ENCODE assay signal across 9 mouse cellular contexts in genomic region chr5:143932831-143933230, GRCm38 (mm10). TPM values are rescaled to one million over a fixed set of nuclear protein-coding genes. Genes with fewer than 3 reads are reported as not detected.
DNase-seq lines count a peak whose midpoint lies in the region; ATAC-seq and TF ChIP-seq lines count a peak whose summit lies in the region.
"Had no signal": no experiment of that assay in that cellular context is flagged by ENCODE, and none has a peak within 500 bp of the region (broad histone marks: within the 10 kb centered on the region; RNA-seq: fewer than 3 reads in every experiment).

Rsph10b (plus strand) TSS chr5:143933035.

- no peak for TF ChIP-seq POLR2A in brain, embryonic 14.5 days (IDR thresholded peaks at IDR 0.05; ENCODE audit: borderline replicate concordance, extremely low read depth, insufficient read depth, insufficient read length, poor library complexity, severe bottlenecking)

- ATAC-seq in kidney, embryonic 15.5 days (replicated peaks; ENCODE audit: low FRiP score) = no peak
- no peak for ATAC-seq in hindbrain, embryonic 16.5 days
- ATAC-seq in midbrain, postnatal 0 days (ENCODE audit: low FRiP score) = no peak
- no peak for ATAC-seq in megakaryocyte progenitor cell, adult 5-6 weeks (replicated peaks; ENCODE audit: poor library complexity)

- H3K4me2 ChIP-seq in kidney, embryonic 15.5 days = peak within 1 kb of the TSS; percentile 40
- no peak within 1 kb of the TSS for H3K4me2 ChIP-seq in hindbrain, embryonic 16.5 days (ENCODE audit: low read length)
- peak within 1 kb of the TSS; percentile 15; the same call in 1 of the 2 replicates for H3K4me2 ChIP-seq in midbrain, postnatal 0 days (ENCODE audit: low read depth, low read length, poor library complexity, severe bottlenecking)
- H3K4me2 ChIP-seq: embryonic facial prominence, embryonic 12.5 days had no signal

- H3K27ac ChIP-seq in kidney, embryonic 15.5 days = no peak within 1 kb of the TSS
- no peak within 1 kb of the TSS for H3K27ac ChIP-seq in hindbrain, embryonic 16.5 days (ENCODE audit: low read depth, low read length)
- no peak within 1 kb of the TSS for H3K27ac ChIP-seq in midbrain, postnatal 0 days (ENCODE audit: low read depth, low read length)
- H3K27ac ChIP-seq: embryonic facial prominence, embryonic 12.5 days had no signal

- TF ChIP-seq CTCF in brain, embryonic 14.5 days (IDR thresholded peaks at IDR 0.05; ENCODE audit: borderline replicate concordance, extremely low read depth, insufficient read depth, insufficient read length) = no peak
- no peak for TF ChIP-seq CTCF in midbrain, postnatal 0 days (IDR thresholded peaks at IDR 0.05)

- H3K27me3 ChIP-seq in kidney, embryonic 15.5 days = no peaks in the 10 kb centered on the region
- H3K27me3 ChIP-seq in hindbrain, embryonic 16.5 days (replicated peaks; ENCODE audit: control insufficient read depth, insufficient read depth, low read length) = no peaks in the 10 kb centered on the region
- H3K27me3 ChIP-seq in midbrain, postnatal 0 days (ENCODE audit: insufficient read depth, low read length) = no peaks in the 10 kb centered on the region
- H3K27me3 ChIP-seq: embryonic facial prominence, embryonic 12.5 days had no signal

- 19% methylated on average over 8 of the region's 8 CpGs for WGBS in kidney, embryonic 15.5 days
- WGBS in hindbrain, embryonic 16.5 days = 15% methylated on average over 8 of the region's 8 CpGs
- WGBS in midbrain, postnatal 0 days = 13% methylated on average over 8 of the region's 8 CpGs

- H3K9ac ChIP-seq in kidney, embryonic 15.5 days = no peak within 1 kb of the TSS
- no peak within 1 kb of the TSS for H3K9ac ChIP-seq in hindbrain, embryonic 16.5 days (ENCODE audit: low read depth, low read length)
- H3K9ac ChIP-seq in midbrain, postnatal 0 days (replicated peaks; ENCODE audit: low read length, poor library complexity, severe bottlenecking) = no peak within 1 kb of the TSS
- H3K9ac ChIP-seq: embryonic facial prominence, embryonic 12.5 days had no signal

- no peak within 1 kb of the TSS for H3K4me3 ChIP-seq in kidney, embryonic 15.5 days (replicated peaks)
- H3K4me3 ChIP-seq in hindbrain, embryonic 16.5 days (ENCODE audit: low read length) = peak within 1 kb of the TSS; percentile 5
- H3K4me3 ChIP-seq in midbrain, postnatal 0 days (ENCODE audit: low read depth, low read length) = 0 out of 2 replicates have a peak within 1 kb of the TSS, but pooled peaks have one; percentile 8
- H3K4me3 ChIP-seq: embryonic facial prominence, embryonic 12.5 days had no signal

- H3K4me1 ChIP-seq in kidney, embryonic 15.5 days = peaks cover 6% of the 10 kb centered on the region; the same call in 1 of the 2 replicates
- H3K4me1 ChIP-seq in hindbrain, embryonic 16.5 days (ENCODE audit: control insufficient read depth, insufficient read depth, low read depth, low read length) = no peaks in the 10 kb centered on the region
- H3K4me1 ChIP-seq in midbrain, postnatal 0 days (ENCODE audit: insufficient read depth, low read length) = no peaks in the 10 kb centered on the region; the same call in 1 of the 2 replicates
- H3K4me1 ChIP-seq: embryonic facial prominence, embryonic 12.5 days had no signal

- no peak for DNase-seq in kidney, postnatal 14 days
- DNase-seq in brain, embryonic 14.5 days (ENCODE audit: low read depth) = peak; percentile 36
- DNase-seq in midbrain, postnatal 0 days (ENCODE audit: low spot score) = peak; percentile 21
- DNase-seq in gastrocnemius, postnatal 4 days (ENCODE audit: low spot score in 2 of 2) = no peak
- DNase-seq in heart, adult 18-20 months = no peak

- H3K36me3 ChIP-seq in kidney, embryonic 15.5 days = peaks cover 39% of the 10 kb centered on the region
- peaks cover 21% of the 10 kb centered on the region for H3K36me3 ChIP-seq in hindbrain, embryonic 16.5 days (ENCODE audit: control insufficient read depth, insufficient read depth, low read length)
- H3K36me3 ChIP-seq in midbrain, postnatal 0 days (ENCODE audit: insufficient read depth, low read length) = peaks cover 33% of the 10 kb centered on the region

- no peaks in the 10 kb centered on the region for H3K9me3 ChIP-seq in kidney, embryonic 15.5 days (replicated peaks)
- no peaks in the 10 kb centered on the region for H3K9me3 ChIP-seq in hindbrain, embryonic 16.5 days (ENCODE audit: control insufficient read depth, low read length)
- H3K9me3 ChIP-seq in midbrain, postnatal 0 days (ENCODE audit: low read length) = no peaks in the 10 kb centered on the region
- H3K9me3 ChIP-seq: embryonic facial prominence, embryonic 12.5 days had no signal

RNA-seq across cellular contexts. Expression of gene Rsph10b, which starts in this region (rescaled TPM):
- polyA plus RNA-seq in kidney, embryonic 15.5 days (2015; fragmentation: Nextera tagmentation; extraction: Ambion mirVana) = 0.81 TPM in 2 replicates
- polyA plus RNA-seq in brain, embryonic 14.5 days (2012; rRNA removed) = 7.4 and 9.4 TPM in 2 replicates
- 5.4 and 6.2 TPM in 2 replicates for polyA plus RNA-seq in hindbrain, embryonic 16.5 days (2015; fragmentation: Nextera tagmentation; extraction: Ambion mirVana)
- 4.1 and 5.8 TPM in 2 replicates for total RNA-seq in midbrain, postnatal 0 days (2014; rRNA removed)
- polyA plus RNA-seq in midbrain, postnatal 0 days (2015; fragmentation: Nextera tagmentation; extraction: Ambion mirVana) = 4.2 and 6.8 TPM in 2 replicates
- 0.32 TPM in 1 of 2 replicates, not detected in the other for total RNA-seq in megakaryocyte progenitor cell, adult 5-6 weeks (2015)
- total RNA-seq in megakaryocyte progenitor cell, adult 5-6 weeks (2017) = not detected in 2 replicates
- 1 to 10 TPM; 2.5 to 2.7 TPM for total RNA-seq in gastrocnemius, postnatal 4 days (2021)
- under 1 TPM; 0.22 to 0.90 TPM for total RNA-seq in heart, adult 18-20 months (2021)

Comparison
In these comparisons a context has a peak if more than half of its experiments do, and no peak if none do; other contexts are left out.
1. DNase-seq: peak in brain, embryonic 14.5 days (single experiment) and midbrain, postnatal 0 days (single experiment); none in kidney, postnatal 14 days (single experiment), gastrocnemius, postnatal 4 days (0 of 2) and heart, adult 18-20 months (0 of 2).